Mouse (Mus musculus): ENCODE data around the gene Cep170.

Gene Cep170

GRCm38 (mm10) chr1:176732834-176733233, 81.0 kb downstream of the Cep170 start:
- no peak for DNase-seq

- DNase-seq: peak; percentile 30 to 32
These were observed 83.3 kb downstream of the Cep170 start for GRCm38 (mm10) chr1:176730528-176730927.

- DNase-seq: no peak
These were observed 86.5 kb downstream of the Cep170 start for GRCm38 (mm10) chr1:176727372-176727771.

GRCm38 (mm10) chr1:176724771-176725170, 89.1 kb downstream of the Cep170 start:
- DNase-seq: no peak

- DNase-seq: no peak
These were observed 89.8 kb downstream of the Cep170 start for GRCm38 (mm10) chr1:176723858-176724713.

- DNase-seq: peak in 1 of 2 experiments; percentile 43
These were observed 101.4 kb downstream of the Cep170 start for GRCm38 (mm10) chr1:176712436-176712835.

- no peak for DNase-seq
These were observed 113.6 kb downstream of the Cep170 start for GRCm38 (mm10) chr1:176700226-176700625.

GRCm38 (mm10) chr1:176699793-176700192, 114.1 kb downstream of the Cep170 start:
- peak in 1 of 2 experiments; percentile 10 for DNase-seq

- no peak for DNase-seq
These were observed 115.2 kb downstream of the Cep170 start for GRCm38 (mm10) chr1:176698647-176699046.

GRCm38 (mm10) chr1:176697091-176697490, 116.8 kb downstream of the Cep170 start:
- peak in 1 of 2 experiments; percentile 6 for DNase-seq

GRCm38 (mm10) chr1:176691101-176691500, 122.8 kb downstream of the Cep170 start:
- no peak for DNase-seq

GRCm38 (mm10) chr1:176688251-176688880, 125.5 kb downstream of the Cep170 start:
- DNase-seq: no peak
